In the genomic region with DNA sequence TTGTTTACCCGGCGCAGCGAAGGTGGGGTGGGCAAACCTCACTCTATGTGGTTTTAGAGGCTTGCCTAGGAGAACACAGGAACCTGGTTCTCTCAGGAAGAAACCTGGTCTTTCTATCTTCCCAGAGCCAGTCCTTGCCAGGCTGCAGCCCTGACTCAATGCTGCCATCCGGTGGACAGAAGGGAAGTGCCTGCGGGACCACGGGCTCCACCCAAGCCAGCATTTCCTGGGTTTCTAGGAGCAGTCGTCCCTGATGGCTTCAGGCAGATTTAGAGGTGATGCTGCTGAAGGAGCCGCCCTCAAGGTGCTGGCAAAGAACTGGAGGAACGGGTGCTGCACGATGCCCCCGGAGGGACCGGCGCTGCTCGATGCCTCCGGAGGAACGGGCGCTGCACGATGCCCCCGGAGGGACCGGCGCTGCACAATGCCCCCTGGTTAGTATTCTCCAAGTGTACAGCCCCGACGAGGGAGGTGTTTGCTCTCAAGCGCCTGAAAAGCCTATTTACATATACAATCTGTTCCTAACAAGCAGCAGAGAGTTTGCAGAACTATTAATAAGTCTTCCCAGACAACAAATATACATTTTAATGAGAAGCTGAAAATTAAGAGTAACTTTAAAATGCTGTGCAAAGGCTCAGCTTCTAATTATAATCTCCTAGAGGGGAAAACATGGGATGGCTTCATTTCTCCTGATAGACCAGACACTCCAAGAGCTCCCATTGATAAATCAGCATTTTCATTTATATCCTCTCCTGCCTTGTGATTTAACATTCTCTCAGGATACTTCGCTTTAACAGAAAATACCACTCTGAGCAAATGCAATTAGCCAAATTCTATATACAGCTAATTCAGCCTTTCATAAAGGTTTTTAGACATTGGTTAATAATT, we compare ENCODE assay signal across 8 mouse cellular contexts. TPM values are rescaled to one million over a fixed set of nuclear protein-coding genes. Genes with fewer than 3 reads are reported as not detected.
DNase-seq lines count a peak whose midpoint lies in the region; ATAC-seq and TF ChIP-seq lines count a peak whose summit lies in the region.

No protein-coding gene starts in this region.

- no peaks in the 10 kb centered on the region for H3K9me3 ChIP-seq in ES-E14 (ENCODE audit: control insufficient read depth, insufficient read depth, low read depth, low read length)
- peaks cover 6% of the 10 kb centered on the region for H3K9me3 ChIP-seq in hindbrain, embryonic 10.5 days
- no peaks in the 10 kb centered on the region for H3K9me3 ChIP-seq in lung, embryonic 16.5 days (ENCODE audit: control insufficient read depth, low read length)

- DNase-seq in ES-E14 (ENCODE audit: low read depth, low spot score), result peak; percentile 80
- peak; percentile 83 to 91 for DNase-seq in cerebellum, adult 2 months
- DNase-seq in hindbrain, embryonic 10.5 days (ENCODE audit: low spot score), result peak; percentile 91
- DNase-seq in layer of hippocampus, adult 9-10 months (ENCODE audit: low spot score), result peak; percentile 87
- DNase-seq in ovary, postnatal 14 days (ENCODE audit: low spot score), result peak; percentile 87
- peak; percentile 49 to 82 for DNase-seq in thymus, postnatal 10 days (ENCODE audit: low spot score in 2 of 2)

- peak overlapping the region; percentile 58 to 84; a peak in 3 of 4 replicates for H3K4me3 ChIP-seq in ES-E14 (ENCODE audit: insufficient read depth in 1 of 2, low read depth in 1 of 2, low read length in 2 of 2, poor library complexity in 1 of 2, severe bottlenecking in 1 of 2)
- H3K4me3 ChIP-seq in cerebellum, adult 2 months (replicated peaks; ENCODE audit: insufficient read depth, low read depth, low read length), result peak overlapping the region; percentile 3
- peak overlapping the region; percentile 60 for H3K4me3 ChIP-seq in hindbrain, embryonic 10.5 days
- H3K4me3 ChIP-seq in lung, embryonic 16.5 days (ENCODE audit: low read length), result peak overlapping the region; percentile 42

- TF ChIP-seq POLR2A in cerebellum, adult 2 months (IDR thresholded peaks at IDR 0.05; ENCODE audit: borderline replicate concordance, insufficient read depth, low read length), result no peak

- no peaks in the 10 kb centered on the region for H3K36me3 ChIP-seq in ES-E14 (ENCODE audit: control insufficient read depth, insufficient read depth, low read length, poor library complexity, severe bottlenecking)
- H3K36me3 ChIP-seq in hindbrain, embryonic 10.5 days, result no peaks in the 10 kb centered on the region
- H3K36me3 ChIP-seq in lung, embryonic 16.5 days (ENCODE audit: control insufficient read depth, insufficient read depth, low read length), result no peaks in the 10 kb centered on the region

- ATAC-seq in frontal cortex, adult (ENCODE audit: low TSS enrichment), result peak; percentile 100
- peak; percentile 85 for ATAC-seq in lung, embryonic 16.5 days (ENCODE audit: low read depth)

- WGBS in cerebellum, adult 2 months, result 6% methylated on average over 25 of the region's 25 CpGs
- 6% methylated on average over 25 of the region's 25 CpGs for WGBS in hindbrain, embryonic 10.5 days
- WGBS in lung, embryonic 16.5 days, result 4% methylated on average over 25 of the region's 25 CpGs

- in situ Hi-C loops in ES-E14 (cut with MboI; ENCODE audit: low sequenced_read_pairs in 2 of 2, unreplicated experiment in 2 of 2), result no loop called here

- no peaks in the 10 kb centered on the region; the same call in 1 of the 2 replicates for H3K27me3 ChIP-seq in cerebellum, adult 2 months (ENCODE audit: control insufficient read depth, insufficient read depth, low read length)
- peaks cover 6% of the 10 kb centered on the region; the same call in 1 of the 2 replicates for H3K27me3 ChIP-seq in hindbrain, embryonic 10.5 days (ENCODE audit: insufficient read depth, poor library complexity, severe bottlenecking)
- H3K27me3 ChIP-seq in lung, embryonic 16.5 days (ENCODE audit: control insufficient read depth, insufficient read depth, low read depth, low read length), result no peaks in the 10 kb centered on the region; the same call in 1 of the 2 replicates

- no peak overlapping the region for H3K27ac ChIP-seq in ES-E14 (ENCODE audit: insufficient read depth, low read depth, low read length, poor library complexity, severe bottlenecking)
- no peak overlapping the region for H3K27ac ChIP-seq in cerebellum, adult 2 months (ENCODE audit: insufficient read depth, low read length)
- peak overlapping the region; percentile 93 for H3K27ac ChIP-seq in hindbrain, embryonic 10.5 days
- no peak overlapping the region for H3K27ac ChIP-seq in lung, embryonic 16.5 days (ENCODE audit: low read length)

- H3K4me1 ChIP-seq in ES-E14 (ENCODE audit: control insufficient read depth in 2 of 2, insufficient read depth in 2 of 2, low read length in 2 of 2, poor library complexity in 1 of 2), result peaks cover 0 to 4% of the 10 kb centered on the region in 2 experiments; a peak in 1 of 4 replicates
- H3K4me1 ChIP-seq in cerebellum, adult 2 months (ENCODE audit: control insufficient read depth, insufficient read depth, low read length), result no peaks in the 10 kb centered on the region
- H3K4me1 ChIP-seq in hindbrain, embryonic 10.5 days (replicated peaks), result peaks cover 13% of the 10 kb centered on the region
- H3K4me1 ChIP-seq in lung, embryonic 16.5 days (replicated peaks; ENCODE audit: control insufficient read depth, insufficient read depth, low read length), result 0 out of 2 replicates have a peak, but pooled peaks cover 3% of the 10 kb centered on the region

- H3K4me2 ChIP-seq in lung, embryonic 16.5 days (ENCODE audit: low read depth, low read length), result peak overlapping the region; percentile 54

- H3K9ac ChIP-seq in ES-E14 (ENCODE audit: insufficient read depth, low read depth, low read length, poor library complexity, severe bottlenecking), result peak overlapping the region; percentile 68
- peak overlapping the region; percentile 65 for H3K9ac ChIP-seq in lung, embryonic 16.5 days (ENCODE audit: low read length)

- peak; percentile 97 for TF ChIP-seq CTCF in cerebellum, adult 2 months (IDR thresholded peaks at IDR 0.05; ENCODE audit: borderline replicate concordance, insufficient read depth, low read depth, low read length)

TF ChIP-seq in ES-E14, 5 proteins besides CTCF, POLR2A, EP300 and RAD21:
- TF ChIP-seq ZC3H11A (IDR thresholded peaks at IDR 0.05; ENCODE audit: borderline replicate concordance, low read depth, low read length) (peak; percentile 75; the same call in 1 of the 2 replicates), MAFK (IDR thresholded peaks at IDR 0.05; ENCODE audit: insufficient read depth, low read depth, low read length) (no peak)

RNA-seq across cellular contexts. Expression of a gene that starts 25.9 kb away (rescaled TPM):
- total RNA-seq in ES-E14 (2012; rRNA removed), result 35.2 and 42.7 TPM in 2 replicates
- polyA plus RNA-seq in cerebellum, adult 2 months (2012; rRNA removed), result 108 and 112 TPM in 2 replicates
- 16.4 and 17.6 TPM in 2 replicates for polyA plus RNA-seq in hindbrain, embryonic 10.5 days (2016; fragmentation: Nextera tagmentation; extraction: Ambion mirVana)
- polyA plus RNA-seq in lung, embryonic 16.5 days (2015; fragmentation: Nextera tagmentation; extraction: Ambion mirVana), result 10.3 and 10.9 TPM in 2 replicates

Comparison
In these comparisons a context has a peak if more than half of its experiments do, and no peak if none do; other contexts are left out.
1. H3K4me3 ChIP-seq: peak in every context shown above with its lines; median percentile 71 in ES-E14; 60 in hindbrain, embryonic 10.5 days; 42 in lung, embryonic 16.5 days; 3 in cerebellum, adult 2 months.